16 mouse cellular contexts compared by ENCODE assay signal in the genomic region with DNA sequence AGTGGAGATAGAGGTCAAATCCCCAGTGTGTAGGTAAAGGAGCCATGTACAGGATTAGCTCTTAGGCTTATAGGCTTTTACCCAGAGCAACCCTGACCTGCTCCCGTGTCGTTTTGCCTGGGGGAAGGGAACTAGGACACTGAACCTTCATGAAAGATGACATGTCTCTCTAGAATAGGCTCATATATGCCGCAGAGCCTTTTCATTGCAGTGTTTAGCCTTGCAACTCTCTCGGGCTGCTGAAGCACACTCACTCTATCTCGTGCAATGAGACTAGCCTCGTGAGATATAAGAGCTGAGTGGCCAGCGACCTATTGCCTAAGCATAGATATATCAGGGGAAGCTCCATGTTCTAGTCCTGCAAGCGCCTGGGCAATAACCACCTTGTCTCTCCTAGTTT. TPM values are rescaled to one million over a fixed set of nuclear protein-coding genes. Genes with fewer than 3 reads are reported as not detected.
A peak's percentile ranks its signal among the peaks of the same experiment; 100 is the strongest.
DNase-seq lines count a peak whose midpoint lies in the region; ATAC-seq and TF ChIP-seq lines count a peak whose summit lies in the region.
"Not testable (repeated sequence)": the region's sequence is repeated elsewhere in the genome, so short reads cannot be mapped to it uniquely, and the experiment has no call there.
"Had no signal": no experiment of that assay in that cellular context is flagged by ENCODE, and none has a peak within 500 bp of the region (broad histone marks: within the 10 kb centered on the region; RNA-seq: fewer than 3 reads in every experiment).

No protein-coding gene starts in this region.

- not testable (repeated sequence) for TF ChIP-seq CTCF in bone marrow, adult 2 months (IDR thresholded peaks at IDR 0.05; ENCODE audit: control insufficient read depth, insufficient read depth, low read length); left cerebral cortex, adult 2 months (IDR thresholded peaks at IDR 0.05)

- WGBS in bone marrow, adult 2 months: 46% methylated on average over 7 of the region's 8 CpGs
- 47% methylated on average over 6 of the region's 8 CpGs for WGBS in embryonic facial prominence, embryonic 15.5 days
- WGBS in heart, embryonic 10.5 days: 74% methylated on average over 7 of the region's 8 CpGs
- WGBS in hindbrain, embryonic 14.5 days: 23% methylated on average over 3 of the region's 8 CpGs
- 32% methylated on average over 6 of the region's 8 CpGs for WGBS in liver, embryonic 15.5 days (ENCODE audit: insufficient replicate concordance)
- 32% methylated on average over 6 of the region's 8 CpGs for WGBS in midbrain, embryonic 15.5 days
- 53% methylated on average over 7 of the region's 8 CpGs for WGBS in stomach, embryonic 15.5 days

- not testable (repeated sequence) for H3K36me3 ChIP-seq in embryonic facial prominence, embryonic 15.5 days; heart, embryonic 10.5 days; hindbrain, embryonic 14.5 days (replicated peaks; ENCODE audit: control insufficient read depth, insufficient read depth); liver, embryonic 15.5 days (replicated peaks); midbrain, embryonic 15.5 days (replicated peaks); stomach, embryonic 15.5 days

- not testable (repeated sequence) for ATAC-seq in embryonic facial prominence, embryonic 15.5 days (ENCODE audit: insufficient number of reproducible peaks, low FRiP score, low TSS enrichment, low read depth); hindbrain, embryonic 14.5 days (ENCODE audit: low FRiP score); liver, embryonic 15.5 days (ENCODE audit: insufficient read depth); midbrain, embryonic 15.5 days (replicated peaks); stomach, embryonic 15.5 days (ENCODE audit: insufficient read depth, low FRiP score, low read depth)

- H3K27me3 ChIP-seq in embryonic facial prominence, embryonic 15.5 days; heart, embryonic 10.5 days (ENCODE audit: insufficient read depth, poor library complexity, severe bottlenecking); hindbrain, embryonic 14.5 days (ENCODE audit: control insufficient read depth, insufficient read depth, low read length); liver, embryonic 15.5 days; midbrain, embryonic 15.5 days (replicated peaks); stomach, embryonic 15.5 days (replicated peaks): not testable (repeated sequence)

- not testable (repeated sequence) for DNase-seq in heart, embryonic 10.5 days (ENCODE audit: low spot score); hindbrain, embryonic 14.5 days (ENCODE audit: low spot score); left cerebral cortex, adult 2 months (ENCODE audit: extremely low spot score in 1 of 2, low spot score in 2 of 2)

- peak overlapping the region; percentile 63; the same call in 1 of the 2 replicates for H3K27ac ChIP-seq in bone marrow, adult 2 months (ENCODE audit: control insufficient read depth, insufficient read depth, low read depth, low read length, poor library complexity)
- H3K27ac ChIP-seq in embryonic facial prominence, embryonic 15.5 days (replicated peaks): peak overlapping the region; percentile 88
- H3K27ac ChIP-seq in heart, embryonic 10.5 days: peak overlapping the region; percentile 81
- peak overlapping the region; percentile 92 for H3K27ac ChIP-seq in hindbrain, embryonic 14.5 days
- peak overlapping the region; percentile 81 for H3K27ac ChIP-seq in left cerebral cortex, adult 2 months
- H3K27ac ChIP-seq in liver, embryonic 15.5 days (replicated peaks): peak overlapping the region; percentile 90
- peak overlapping the region; percentile 86 for H3K27ac ChIP-seq in midbrain, embryonic 15.5 days
- peak overlapping the region; percentile 80 for H3K27ac ChIP-seq in stomach, embryonic 15.5 days

- intact Hi-C loops in left cerebral cortex, adult 2 months (cut with DNase I): not testable (repeated sequence)

- H3K4me3 ChIP-seq in bone marrow, adult 2 months (replicated peaks; ENCODE audit: control insufficient read depth, low read depth, low read length); embryonic facial prominence, embryonic 15.5 days (replicated peaks); heart, embryonic 10.5 days; hindbrain, embryonic 14.5 days (replicated peaks; ENCODE audit: low read length); left cerebral cortex, adult 2 months; liver, embryonic 15.5 days (replicated peaks); midbrain, embryonic 15.5 days; stomach, embryonic 15.5 days (replicated peaks): not testable (repeated sequence)

- not testable (repeated sequence) for H3K4me1 ChIP-seq in bone marrow, adult 2 months (ENCODE audit: control insufficient read depth, insufficient read depth, low read length); embryonic facial prominence, embryonic 15.5 days; hindbrain, embryonic 14.5 days (replicated peaks; ENCODE audit: control insufficient read depth, insufficient read depth, low read length); midbrain, embryonic 15.5 days; stomach, embryonic 15.5 days
- peaks cover 13% of the 10 kb centered on the region for H3K4me1 ChIP-seq in heart, embryonic 10.5 days
- peaks cover 25% of the 10 kb centered on the region for H3K4me1 ChIP-seq in liver, embryonic 15.5 days (replicated peaks)

- TF ChIP-seq POLR2A in bone marrow, adult 2 months (IDR thresholded peaks at IDR 0.05; ENCODE audit: borderline replicate concordance, control insufficient read depth, low read depth, low read length): not testable (repeated sequence)

- H3K9ac ChIP-seq in embryonic facial prominence, embryonic 15.5 days; hindbrain, embryonic 14.5 days; liver, embryonic 15.5 days; midbrain, embryonic 15.5 days; stomach, embryonic 15.5 days: not testable (repeated sequence)

- H3K9me3 ChIP-seq in embryonic facial prominence, embryonic 15.5 days (replicated peaks); heart, embryonic 10.5 days; hindbrain, embryonic 14.5 days (ENCODE audit: control insufficient read depth, low read length); liver, embryonic 15.5 days (replicated peaks); midbrain, embryonic 15.5 days; stomach, embryonic 15.5 days: not testable (repeated sequence)

- H3K4me2 ChIP-seq in embryonic facial prominence, embryonic 15.5 days (replicated peaks); stomach, embryonic 15.5 days: not testable (repeated sequence)
- peak overlapping the region; percentile 33; the same call in 1 of the 2 replicates for H3K4me2 ChIP-seq in hindbrain, embryonic 14.5 days (replicated peaks)
- peak overlapping the region; percentile 49 for H3K4me2 ChIP-seq in liver, embryonic 15.5 days
- 0 out of 2 replicates have a peak overlapping the region, but pooled peaks have one; percentile 24 for H3K4me2 ChIP-seq in midbrain, embryonic 15.5 days

RNA-seq across cellular contexts. Expression of a gene that starts 35.3 kb away (rescaled TPM):
- 0.75 TPM in 1 of 2 replicates, not detected in the other for polyA plus RNA-seq in bone marrow, adult 2 months (2011; ENCODE audit: insufficient read depth, insufficient read length, low replicate concordance, missing spikeins)
- polyA plus RNA-seq in embryonic facial prominence, embryonic 15.5 days (2015; fragmentation: Nextera tagmentation; extraction: Ambion mirVana): 12.4 and 16.1 TPM in 2 replicates
- 5.5 and 8.9 TPM in 2 replicates for polyA plus RNA-seq in heart, embryonic 10.5 days (2016; fragmentation: Nextera tagmentation; extraction: Ambion mirVana)
- polyA plus RNA-seq in hindbrain, embryonic 14.5 days (2014; fragmentation: Nextera tagmentation; extraction: Ambion mirVana): 1.9 and 2.1 TPM in 2 replicates
- 1 to 10 TPM; 1.7 to 1.8 TPM for total RNA-seq in left cerebral cortex, adult 2 months (2021)
- 7.1 and 8.5 TPM in 2 replicates for polyA plus RNA-seq in liver, embryonic 15.5 days (2015; fragmentation: Nextera tagmentation; extraction: Ambion mirVana)
- polyA plus RNA-seq in midbrain, embryonic 15.5 days (2015; fragmentation: Nextera tagmentation; extraction: Ambion mirVana): 1.2 and 1.4 TPM in 2 replicates
- 0.72 and 0.78 TPM in 2 replicates for polyA plus RNA-seq in stomach, embryonic 15.5 days (2015; fragmentation: Nextera tagmentation; extraction: Ambion mirVana)
- total RNA-seq: adrenal gland, postnatal 25 days; G1E; neutrophil, adult 5-6 weeks had no signal
- polyA plus RNA-seq: G1E; intestine, postnatal 0 days had no signal

RNA-seq across cellular contexts. Expression of a gene that starts 37.5 kb away (rescaled TPM):
- not detected in 2 replicates for polyA plus RNA-seq in bone marrow, adult 2 months (2011; ENCODE audit: insufficient read depth, insufficient read length, low replicate concordance, missing spikeins)
- 0.31 TPM in 1 of 2 replicates, not detected in the other for polyA plus RNA-seq in embryonic facial prominence, embryonic 15.5 days (2015; fragmentation: Nextera tagmentation; extraction: Ambion mirVana)
- 0.49 TPM in 1 of 2 replicates, not detected in the other for polyA plus RNA-seq in heart, embryonic 10.5 days (2016; fragmentation: Nextera tagmentation; extraction: Ambion mirVana)
- polyA plus RNA-seq in hindbrain, embryonic 14.5 days (2014; fragmentation: Nextera tagmentation; extraction: Ambion mirVana): not detected in 2 replicates
- not detected for total RNA-seq in left cerebral cortex, adult 2 months (2021)
- polyA plus RNA-seq in liver, embryonic 15.5 days (2015; fragmentation: Nextera tagmentation; extraction: Ambion mirVana): not detected in 2 replicates
- not detected in 2 replicates for polyA plus RNA-seq in midbrain, embryonic 15.5 days (2015; fragmentation: Nextera tagmentation; extraction: Ambion mirVana)
- 0.28 and 0.37 TPM in 2 replicates for polyA plus RNA-seq in stomach, embryonic 15.5 days (2015; fragmentation: Nextera tagmentation; extraction: Ambion mirVana)
- total RNA-seq: adrenal gland, postnatal 25 days; gastrocnemius, postnatal 10 days; heart, postnatal 14 days; left cerebral cortex, adult 8-10 months; neutrophil, adult 5-6 weeks had no signal
- polyA plus RNA-seq: forebrain, embryonic 11.5 days; G1E had no signal
